Mouse (Mus musculus): ENCODE data around the gene Bspry. TPM values are rescaled to one million over a fixed set of nuclear protein-coding genes. Genes with fewer than 3 reads are reported as not detected.

The Bspry gene
- polyA plus RNA-seq, 1 experiment: 1.1 TPM

DNA sequence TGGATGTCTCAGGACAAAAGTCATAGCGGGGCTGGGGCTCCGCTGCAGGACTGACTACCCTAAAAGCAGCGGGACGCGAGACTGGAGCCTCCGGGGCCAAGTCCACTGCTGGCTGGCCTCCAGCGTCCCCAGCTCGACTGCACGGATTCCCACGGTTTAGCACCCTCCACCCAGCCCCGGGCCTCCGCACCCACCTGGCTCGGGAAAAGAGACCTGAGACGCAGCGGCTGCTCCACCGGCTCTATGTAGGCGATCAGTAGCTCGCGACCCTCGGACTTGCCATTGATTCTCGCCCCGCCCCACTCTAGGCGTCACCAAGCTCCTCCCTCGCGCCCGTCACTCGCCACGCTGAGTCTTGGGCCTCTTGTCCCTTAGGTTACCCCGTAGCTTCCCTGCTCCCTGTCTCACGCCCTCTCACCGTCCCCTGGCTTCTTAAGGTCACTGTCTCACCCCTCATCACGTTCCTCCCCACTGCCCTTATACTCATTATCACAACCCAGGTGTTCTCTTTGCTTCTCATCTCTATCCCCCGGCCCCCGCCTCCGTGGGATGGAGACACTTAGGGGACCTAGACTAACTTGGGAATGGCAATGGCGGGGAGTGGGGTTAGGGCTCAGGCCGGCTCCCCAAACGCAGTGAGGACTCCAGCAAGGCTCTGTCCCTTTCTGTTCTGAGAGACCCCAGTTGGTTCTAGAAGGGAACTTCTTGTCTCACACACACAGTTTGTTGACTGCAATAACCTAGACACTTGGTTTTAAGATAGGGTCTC lies 22.3 kb downstream of the Bspry start:
- H3K36me3 ChIP-seq (ENCODE audit: control insufficient read depth, insufficient read depth): no peaks in the 10 kb centered on the region
- peak overlapping the region; percentile 43 for H3K4me3 ChIP-seq
- TF ChIP-seq CEBPB (IDR thresholded peaks at IDR 0.05; ENCODE audit: insufficient read depth, poor library complexity, severe bottlenecking) (no peak), E2F4 (IDR thresholded peaks at IDR 0.05; ENCODE audit: insufficient read depth) (peak; percentile 53), SRF (IDR thresholded peaks at IDR 0.05; ENCODE audit: control insufficient read depth, insufficient read length, low read depth) (no peak), POLR2AphosphoS2 (IDR thresholded peaks at IDR 0.05; ENCODE audit: insufficient read length, low read depth) (no peak), TCF12 (IDR thresholded peaks at IDR 0.05; ENCODE audit: insufficient read depth, poor library complexity, severe bottlenecking) (no peak), REST (IDR thresholded peaks at IDR 0.05; ENCODE audit: insufficient read depth, insufficient read length) (no peak), MYOG (IDR thresholded peaks at IDR 0.05; ENCODE audit: control insufficient read depth in 1 of 3, insufficient read depth in 1 of 3, insufficient read length in 2 of 3, low read depth in 2 of 3) (no peak), MYOD1 (IDR thresholded peaks at IDR 0.05; ENCODE audit: control insufficient read depth in 1 of 3, insufficient read length in 2 of 3, low read depth in 2 of 3) (no peak), USF1 (IDR thresholded peaks at IDR 0.05; ENCODE audit: low read depth) (peak; percentile 13), POLR2A (IDR thresholded peaks at IDR 0.05; ENCODE audit: insufficient read length, low read depth) (no peak), TCF3 (IDR thresholded peaks at IDR 0.05; ENCODE audit: insufficient read length, low read depth) (no peak), MAX (IDR thresholded peaks at IDR 0.05; ENCODE audit: low read depth) (peak; percentile 61)
- H3K4me2 ChIP-seq (ENCODE audit: low read depth): peak overlapping the region; percentile 74
- no peaks in the 10 kb centered on the region for H3K79me2 ChIP-seq (ENCODE audit: control insufficient read depth, insufficient read depth)
- H3ac ChIP-seq (ENCODE audit: control insufficient read depth, insufficient read length): peak overlapping the region; percentile 17
- no peaks in the 10 kb centered on the region for H3K27me3 ChIP-seq (ENCODE audit: control insufficient read depth, insufficient read depth, insufficient read length)

DNA sequence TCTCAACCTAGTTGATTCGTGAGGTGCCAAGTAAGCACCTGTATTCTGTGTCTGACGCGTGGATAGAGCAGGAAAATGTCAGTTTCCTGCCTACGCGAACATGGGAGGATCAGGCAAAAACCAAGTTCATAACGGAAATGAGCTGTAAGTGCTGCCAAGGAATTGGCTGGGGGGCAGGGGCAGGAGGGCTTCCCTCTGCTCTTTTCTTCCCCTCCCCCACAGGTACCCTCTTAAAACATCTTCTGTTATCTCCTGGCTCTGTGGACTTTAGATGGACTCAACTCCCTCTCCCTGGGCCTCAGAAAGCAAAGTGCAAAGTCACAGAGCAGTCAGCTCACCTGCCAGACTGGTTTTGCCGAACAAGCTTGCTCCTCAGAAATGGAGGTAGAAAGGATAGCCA lies 23.1 kb downstream of the Bspry start:
- Histone ChIP-seq H3K4me2 (ENCODE audit: low read depth) (peak overlapping the region; percentile 74), H3K27me3 (ENCODE audit: control insufficient read depth, insufficient read depth, insufficient read length) (no peaks in the 10 kb centered on the region), H3ac (ENCODE audit: control insufficient read depth, insufficient read length) (no peak overlapping the region), H3K79me2 (ENCODE audit: control insufficient read depth, insufficient read depth) (no peaks in the 10 kb centered on the region), H3K36me3 (ENCODE audit: control insufficient read depth, insufficient read depth) (peaks cover 6% of the 10 kb centered on the region), H3K4me3 (peak overlapping the region; percentile 43)
- no peak for TF ChIP-seq REST (IDR thresholded peaks at IDR 0.05; ENCODE audit: insufficient read depth, insufficient read length)

DNA sequence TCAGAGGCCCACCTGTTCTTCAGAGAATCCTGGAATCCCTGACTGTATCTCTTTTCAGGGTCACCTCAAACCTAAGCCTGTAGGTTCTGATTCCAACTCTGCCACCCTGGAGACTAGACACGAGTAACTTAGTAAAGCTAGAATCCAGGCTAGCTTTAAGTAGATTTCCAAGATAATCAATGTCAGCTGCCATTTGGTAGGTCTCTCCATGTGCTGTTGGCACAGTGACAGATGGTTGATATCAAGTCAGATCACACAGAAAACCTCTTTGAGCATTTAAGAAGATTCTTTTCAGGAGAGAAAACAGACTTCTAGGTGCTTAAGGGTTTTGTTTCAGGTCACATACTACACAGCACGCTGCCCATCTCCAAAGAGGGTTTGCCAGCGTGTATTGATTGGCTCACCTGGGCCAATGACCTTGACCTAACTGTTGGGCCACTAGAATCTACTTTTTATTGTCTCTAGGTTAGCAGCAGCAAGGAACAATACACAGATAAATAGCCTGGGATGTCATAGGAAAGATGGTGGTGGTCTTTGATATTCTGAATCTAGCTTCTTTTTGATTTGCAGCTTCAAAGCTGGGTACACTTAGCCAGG lies 23.6 kb downstream of the Bspry start, which contains the start of gene Hdhd3:
Hdhd3 (minus strand) TSS at position 94 of the 597 bp plus-strand sequence.
- H3K36me3 ChIP-seq (ENCODE audit: control insufficient read depth, insufficient read depth): peaks cover 11% of the 10 kb centered on the region
- no peak for TF ChIP-seq CEBPB (IDR thresholded peaks at IDR 0.05; ENCODE audit: insufficient read depth, poor library complexity, severe bottlenecking)
- peak within 1 kb of the TSS; percentile 17 for H3ac ChIP-seq (ENCODE audit: control insufficient read depth, insufficient read length)
- H3K79me2 ChIP-seq (ENCODE audit: control insufficient read depth, insufficient read depth): no peaks in the 10 kb centered on the region
- H3K4me3 ChIP-seq: peak within 1 kb of the TSS; percentile 43
- peak within 1 kb of the TSS; percentile 74 for H3K4me2 ChIP-seq (ENCODE audit: low read depth)
- H3K27me3 ChIP-seq (ENCODE audit: control insufficient read depth, insufficient read depth, insufficient read length): no peaks in the 10 kb centered on the region

DNA sequence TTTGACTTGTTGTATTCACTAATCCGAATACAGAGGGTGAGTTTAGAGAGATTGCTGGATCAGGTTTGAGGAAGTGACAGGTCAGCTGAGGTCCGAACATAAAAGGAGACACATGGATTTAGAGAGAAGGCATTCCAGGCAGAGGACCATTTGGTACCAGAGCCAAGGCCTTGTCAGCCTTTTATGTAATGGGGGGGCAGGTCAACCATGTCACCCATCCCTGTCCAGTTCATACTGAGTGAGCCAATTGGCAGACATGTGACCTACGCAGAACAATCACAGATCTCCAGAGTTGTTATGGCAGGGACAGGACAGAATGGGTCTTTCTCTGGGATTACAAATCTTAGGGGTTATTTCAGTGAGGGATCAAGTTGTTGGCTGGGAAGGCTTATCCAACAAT lies 26.1 kb downstream of the Bspry start:
- no peak overlapping the region for H3K4me3 ChIP-seq

DNA sequence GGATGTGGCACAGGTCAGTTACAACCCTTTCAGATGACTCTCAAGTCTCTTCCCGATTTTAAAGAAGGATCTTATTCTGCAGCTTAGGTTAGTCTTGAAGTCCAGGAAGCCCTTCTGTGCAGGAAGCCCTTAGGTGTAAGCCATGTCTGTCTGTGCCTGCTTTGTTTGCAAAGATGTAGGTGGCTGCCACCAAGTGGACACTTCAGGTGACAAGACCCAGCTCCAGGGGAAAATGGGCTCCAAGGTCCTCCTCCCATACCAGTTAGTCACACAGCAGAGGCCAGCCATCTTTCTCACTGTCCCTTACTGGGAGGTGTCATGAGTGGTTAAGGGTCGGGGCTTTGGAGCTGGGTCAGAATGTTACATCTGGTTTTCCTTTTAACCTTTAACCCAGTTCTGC lies 26.9 kb downstream of the Bspry start:
- no peak overlapping the region for H3ac ChIP-seq (ENCODE audit: control insufficient read depth, insufficient read length)
- H3K27me3 ChIP-seq (ENCODE audit: control insufficient read depth, insufficient read depth, insufficient read length): no peaks in the 10 kb centered on the region
- H3K79me2 ChIP-seq (ENCODE audit: control insufficient read depth, insufficient read depth): no peaks in the 10 kb centered on the region
- H3K4me2 ChIP-seq (ENCODE audit: low read depth): no peak overlapping the region
- TF ChIP-seq POLR2AphosphoS2 (IDR thresholded peaks at IDR 0.05; ENCODE audit: insufficient read length, low read depth) (no peak), TCF12 (IDR thresholded peaks at IDR 0.05; ENCODE audit: insufficient read depth, poor library complexity, severe bottlenecking) (no peak), CEBPB (IDR thresholded peaks at IDR 0.05; ENCODE audit: insufficient read depth, poor library complexity, severe bottlenecking) (no peak), USF1 (IDR thresholded peaks at IDR 0.05; ENCODE audit: low read depth) (no peak), POLR2A (IDR thresholded peaks at IDR 0.05; ENCODE audit: insufficient read length, low read depth) (no peak), SRF (IDR thresholded peaks at IDR 0.05; ENCODE audit: control insufficient read depth, insufficient read length, low read depth) (no peak), E2F4 (IDR thresholded peaks at IDR 0.05; ENCODE audit: insufficient read depth) (no peak)
- H3K36me3 ChIP-seq (ENCODE audit: control insufficient read depth, insufficient read depth): peaks cover 35% of the 10 kb centered on the region
- H3K4me3 ChIP-seq: no peak overlapping the region

More for the DNA sequence above, 26.1 kb downstream of the Bspry start:
- TF ChIP-seq POLR2AphosphoS2 (IDR thresholded peaks at IDR 0.05; ENCODE audit: insufficient read length, low read depth) (no peak), TCF12 (IDR thresholded peaks at IDR 0.05; ENCODE audit: insufficient read depth, poor library complexity, severe bottlenecking) (no peak), E2F4 (IDR thresholded peaks at IDR 0.05; ENCODE audit: insufficient read depth) (no peak), MYOG (IDR thresholded peaks at IDR 0.05; ENCODE audit: control insufficient read depth in 1 of 3, insufficient read depth in 1 of 3, insufficient read length in 2 of 3, low read depth in 2 of 3) (no peak)
- Histone ChIP-seq H3K27me3 (ENCODE audit: control insufficient read depth, insufficient read depth, insufficient read length) (no peaks in the 10 kb centered on the region), H3K36me3 (ENCODE audit: control insufficient read depth, insufficient read depth) (peaks cover 27% of the 10 kb centered on the region), H3ac (ENCODE audit: control insufficient read depth, insufficient read length) (no peak overlapping the region), H3K4me2 (ENCODE audit: low read depth) (no peak overlapping the region), H3K79me2 (ENCODE audit: control insufficient read depth, insufficient read depth) (no peaks in the 10 kb centered on the region)

All from myocyte (in vitro differentiated cells).